Mouse (Mus musculus): Measurements from ENCODE around the gene Spink4.

DNA sequence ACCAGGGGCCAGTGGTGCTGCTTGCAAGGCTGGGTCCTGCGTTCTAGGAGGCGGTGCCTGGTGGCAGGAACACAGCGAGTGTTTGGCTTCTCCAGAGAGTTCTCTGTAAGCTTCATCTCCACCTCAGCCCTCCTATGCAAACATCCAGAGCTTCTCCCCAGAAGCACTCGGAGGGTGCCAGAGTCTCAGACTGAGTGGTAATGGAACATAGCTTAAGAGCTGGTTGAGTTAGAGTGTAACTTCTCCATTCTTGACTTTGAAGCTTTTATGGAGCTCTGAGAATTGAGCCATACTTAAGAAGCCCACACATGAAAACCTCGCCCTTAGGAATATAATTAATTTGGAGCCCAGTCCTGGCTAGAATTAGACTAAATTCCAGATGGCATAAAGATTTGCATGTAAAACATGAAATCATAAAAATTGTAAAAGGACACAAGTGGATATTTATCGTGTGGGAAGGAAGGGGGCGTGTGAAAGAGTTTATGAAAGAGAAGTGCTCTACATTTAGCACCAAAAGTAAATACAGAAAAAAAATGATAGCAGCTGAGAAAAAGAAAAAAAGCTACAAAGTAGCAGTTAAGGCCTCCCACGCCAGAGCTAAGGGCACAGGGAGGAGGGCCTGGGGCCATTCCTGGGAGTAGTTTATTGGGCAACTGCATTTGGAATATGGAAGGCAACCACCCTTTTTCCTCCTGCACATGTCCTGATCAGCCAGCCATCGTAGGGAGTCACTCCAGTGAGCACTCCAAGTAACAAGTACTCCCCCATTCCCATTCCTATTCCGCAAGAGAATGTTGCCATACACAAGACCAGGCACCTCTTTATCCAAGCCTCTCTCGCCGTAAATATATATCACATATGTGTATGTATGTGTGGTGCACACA lies 35.3 kb upstream of the Spink4 start:
- TF ChIP-seq POLR2A (IDR thresholded peaks at IDR 0.05; ENCODE audit: borderline replicate concordance, extremely low read depth, low read depth, low read length): no peak
- TF ChIP-seq CTCF (IDR thresholded peaks at IDR 0.05; ENCODE audit: insufficient read depth, low read length): no peak

Measured in lung, adult 2 months (tissue).